Mouse (Mus musculus): ENCODE data around the gene 1700025C18Rik.

The 1700025C18Rik gene

GRCm38 (mm10) chr2:165090650-165091049, at the start of gene 1700025C18Rik:
1700025C18Rik (minus strand) TSS chr2:165090750.
- DNase-seq (ENCODE audit: low spot score), result no peak

- DNase-seq (ENCODE audit: low spot score), result peak; percentile 80
Observed at GRCm38 (mm10) chr2:165136049-165136448, 45.5 kb upstream of the 1700025C18Rik start.

GRCm38 (mm10) chr2:165133566-165133965, 43.0 kb upstream of the 1700025C18Rik start:
- DNase-seq (ENCODE audit: low spot score), result peak; percentile 69

- DNase-seq (ENCODE audit: low spot score), result peak; percentile 86
Observed at GRCm38 (mm10) chr2:165131428-165131827, 40.9 kb upstream of the 1700025C18Rik start.

- DNase-seq (ENCODE audit: low spot score), result peak; percentile 77
Observed at GRCm38 (mm10) chr2:165129189-165129588, 38.6 kb upstream of the 1700025C18Rik start.

- DNase-seq (ENCODE audit: low spot score), result peak; percentile 57
Observed at GRCm38 (mm10) chr2:165126896-165127562, 36.5 kb upstream of the 1700025C18Rik start.

GRCm38 (mm10) chr2:165121206-165121840, 30.8 kb upstream of the 1700025C18Rik start:
- DNase-seq (ENCODE audit: low spot score), result no peak

GRCm38 (mm10) chr2:165120765-165121164, 30.2 kb upstream of the 1700025C18Rik start:
- no peak for DNase-seq (ENCODE audit: low spot score)

GRCm38 (mm10) chr2:165113733-165114132, 23.2 kb upstream of the 1700025C18Rik start:
- peak; percentile 75 for DNase-seq (ENCODE audit: low spot score)

- DNase-seq (ENCODE audit: low spot score), result peak; percentile 95
Observed at GRCm38 (mm10) chr2:165112149-165112548, 21.6 kb upstream of the 1700025C18Rik start.

- peak; percentile 72 for DNase-seq (ENCODE audit: low spot score)
Observed at GRCm38 (mm10) chr2:165106585-165106984, 16.0 kb upstream of the 1700025C18Rik start.

GRCm38 (mm10) chr2:165105513-165106079, 15.0 kb upstream of the 1700025C18Rik start:
- no peak for DNase-seq (ENCODE audit: low spot score)

- DNase-seq (ENCODE audit: low spot score), result no peak
Observed at GRCm38 (mm10) chr2:165102920-165103319, 12.4 kb upstream of the 1700025C18Rik start.

GRCm38 (mm10) chr2:165100749-165101148, 10.2 kb upstream of the 1700025C18Rik start:
- DNase-seq (ENCODE audit: low spot score), result no peak

GRCm38 (mm10) chr2:165098861-165099260, 8.3 kb upstream of the 1700025C18Rik start:
- no peak for DNase-seq (ENCODE audit: low spot score)

GRCm38 (mm10) chr2:165096367-165096766, 5.8 kb upstream of the 1700025C18Rik start:
- peak; percentile 88 for DNase-seq (ENCODE audit: low spot score)

- no peak for DNase-seq (ENCODE audit: low spot score)
Observed at GRCm38 (mm10) chr2:165092393-165092792, 1.8 kb upstream of the 1700025C18Rik start.

- DNase-seq (ENCODE audit: low spot score), result no peak
Observed at GRCm38 (mm10) chr2:165091433-165091965, 949 bp upstream of the 1700025C18Rik start.

- DNase-seq (ENCODE audit: low spot score), result no peak
Observed at GRCm38 (mm10) chr2:165089470-165089869, 1.1 kb downstream of the 1700025C18Rik start.

GRCm38 (mm10) chr2:165086634-165087033, 3.9 kb downstream of the 1700025C18Rik start:
- no peak for DNase-seq (ENCODE audit: low spot score)

- no peak for DNase-seq (ENCODE audit: low spot score)
Observed at GRCm38 (mm10) chr2:165081257-165081656, 9.3 kb downstream of the 1700025C18Rik start.

GRCm38 (mm10) chr2:165080657-165081056, 9.9 kb downstream of the 1700025C18Rik start:
- no peak for DNase-seq (ENCODE audit: low spot score)

- peak; percentile 68 for DNase-seq (ENCODE audit: low spot score)
Observed at GRCm38 (mm10) chr2:165078605-165079004, 11.9 kb downstream of the 1700025C18Rik start.
